In the genomic region with DNA sequence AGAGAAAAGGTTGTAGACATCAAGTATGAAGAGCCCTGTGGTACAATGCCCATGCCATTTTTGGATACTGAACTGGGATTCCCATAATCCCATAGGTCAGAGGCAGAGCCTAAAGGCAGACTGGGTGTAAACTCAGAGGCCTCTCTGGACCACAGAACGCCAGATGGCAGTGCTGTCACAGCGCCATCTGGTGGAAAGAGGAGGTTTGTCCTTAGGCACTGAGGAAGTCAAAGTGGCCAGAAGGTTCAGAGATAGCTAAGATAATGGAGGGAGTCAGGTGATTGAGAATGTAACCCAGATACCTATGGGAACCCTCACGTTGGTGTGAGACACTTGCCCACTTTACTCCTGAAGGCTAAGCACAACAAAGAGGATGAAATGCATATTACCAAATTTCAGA, we compare ENCODE assay signal across 7 mouse cellular contexts. TPM values are rescaled to one million over a fixed set of nuclear protein-coding genes. Genes with fewer than 3 reads are reported as not detected.
DNase-seq lines count a peak whose midpoint lies in the region; ATAC-seq and TF ChIP-seq lines count a peak whose summit lies in the region.

No protein-coding gene starts in this region.

- TF ChIP-seq EP300 in ES-Bruce4 (IDR thresholded peaks at IDR 0.05; ENCODE audit: insufficient read depth, low read depth, low read length): no peak

- no peak overlapping the region for H3K4me3 ChIP-seq in ES-Bruce4 (ENCODE audit: low read depth, low read length)
- H3K4me3 ChIP-seq in liver, embryonic 16.5 days (ENCODE audit: low read depth, low read length): no peak overlapping the region

- DNase-seq in B cell, adult 2 months: peak; percentile 84 to 86
- peak; percentile 57 for DNase-seq in cerebellum, adult 11 months
- peak; percentile 41 to 58 for DNase-seq in frontal cortex, postnatal 25 days (ENCODE audit: low spot score in 2 of 2)
- DNase-seq in kidney, adult 18-20 months: peak; percentile 76
- peak; percentile 84 for DNase-seq in retina, embryonic 14.5 days (ENCODE audit: low spot score)

- H3K27me3 ChIP-seq in ES-Bruce4 (ENCODE audit: control insufficient read depth, insufficient read depth, low read length, poor library complexity, severe bottlenecking): no peaks in the 10 kb centered on the region
- no peaks in the 10 kb centered on the region for H3K27me3 ChIP-seq in liver, embryonic 16.5 days (ENCODE audit: control insufficient read depth, insufficient read depth, low read depth, low read length)

- peak; percentile 98 for TF ChIP-seq CTCF in ES-Bruce4 (IDR thresholded peaks at IDR 0.05; ENCODE audit: low read depth, low read length)

- ATAC-seq in liver, embryonic 16.5 days (ENCODE audit: low read depth): peak; percentile 54; the same call in 1 of the 2 replicates

- TF ChIP-seq POLR2A in ES-Bruce4 (IDR thresholded peaks at IDR 0.05; ENCODE audit: insufficient read depth, low read length): no peak

- WGBS in liver, embryonic 16.5 days (ENCODE audit: insufficient replicate concordance): 0% methylated on average over 3 of the region's 3 CpGs

- H3K9ac ChIP-seq in ES-Bruce4 (ENCODE audit: low read depth, poor library complexity, severe bottlenecking): no peak overlapping the region
- no peak overlapping the region for H3K9ac ChIP-seq in liver, embryonic 16.5 days (ENCODE audit: low read depth, low read length)

- no peaks in the 10 kb centered on the region for H3K4me1 ChIP-seq in ES-Bruce4 (ENCODE audit: control insufficient read depth, insufficient read depth, low read length)
- no peaks in the 10 kb centered on the region for H3K4me1 ChIP-seq in liver, embryonic 16.5 days (ENCODE audit: control insufficient read depth, low read depth, low read length)

- H3K36me3 ChIP-seq in ES-Bruce4 (ENCODE audit: control insufficient read depth, insufficient read depth, low read length, poor library complexity, severe bottlenecking): no peaks in the 10 kb centered on the region
- no peaks in the 10 kb centered on the region for H3K36me3 ChIP-seq in liver, embryonic 16.5 days (ENCODE audit: control insufficient read depth, insufficient read depth)

- H3K4me2 ChIP-seq in liver, embryonic 16.5 days (ENCODE audit: low read depth, low read length): no peak overlapping the region

- no peak overlapping the region for H3K27ac ChIP-seq in ES-Bruce4 (ENCODE audit: insufficient read depth, low read length)
- no peak overlapping the region for H3K27ac ChIP-seq in liver, embryonic 16.5 days (ENCODE audit: low read length)

- H3K9me3 ChIP-seq in ES-Bruce4 (replicated peaks; ENCODE audit: control insufficient read depth, insufficient read depth, low read length, poor library complexity, severe bottlenecking): no peaks in the 10 kb centered on the region
- no peaks in the 10 kb centered on the region for H3K9me3 ChIP-seq in liver, embryonic 16.5 days (replicated peaks; ENCODE audit: control insufficient read depth, low read length)

RNA-seq across cellular contexts. Expression of gene Rem2, which starts 18.3 kb away (rescaled TPM):
- polyA plus RNA-seq in ES-Bruce4 (2011; ENCODE audit: insufficient read depth, insufficient read length, low read depth, missing spikeins): 2.6 and 4.0 TPM in 2 replicates
- 0.09 and 0.34 TPM in 2 replicates for polyA plus RNA-seq in liver, embryonic 16.5 days (2015; fragmentation: Nextera tagmentation; extraction: Ambion mirVana)

RNA-seq across cellular contexts. Expression of gene Prmt5, which starts 23.1 kb away (rescaled TPM):
- polyA plus RNA-seq in ES-Bruce4 (2011; ENCODE audit: insufficient read depth, insufficient read length, low read depth, missing spikeins): 165 and 183 TPM in 2 replicates
- polyA plus RNA-seq in liver, embryonic 16.5 days (2015; fragmentation: Nextera tagmentation; extraction: Ambion mirVana): 20.6 and 21.6 TPM in 2 replicates

RNA-seq across cellular contexts. Expression of gene Lrp10, which starts 30.3 kb away (rescaled TPM):
- 22.9 and 25.8 TPM in 2 replicates for polyA plus RNA-seq in ES-Bruce4 (2011; ENCODE audit: insufficient read depth, insufficient read length, low read depth, missing spikeins)
- polyA plus RNA-seq in liver, embryonic 16.5 days (2015; fragmentation: Nextera tagmentation; extraction: Ambion mirVana): 17.9 and 19.3 TPM in 2 replicates
